Mouse (Mus musculus): ENCODE measurements around the gene Meis1.

The Meis1 gene

GRCm38 (mm10) chr11:18830087-18830486, 188.7 kb downstream of the Meis1 start:
- DNase-seq (ENCODE audit: low spot score in 2 of 2): no peak
